Mouse (Mus musculus): Measurements from ENCODE around the gene Klf6. TPM values are rescaled to one million over a fixed set of nuclear protein-coding genes. Genes with fewer than 3 reads are reported as not detected.

Klf6 gene
- polyA plus RNA-seq, 1 experiment from 2014 or later, result 50.3 TPM

DNA sequence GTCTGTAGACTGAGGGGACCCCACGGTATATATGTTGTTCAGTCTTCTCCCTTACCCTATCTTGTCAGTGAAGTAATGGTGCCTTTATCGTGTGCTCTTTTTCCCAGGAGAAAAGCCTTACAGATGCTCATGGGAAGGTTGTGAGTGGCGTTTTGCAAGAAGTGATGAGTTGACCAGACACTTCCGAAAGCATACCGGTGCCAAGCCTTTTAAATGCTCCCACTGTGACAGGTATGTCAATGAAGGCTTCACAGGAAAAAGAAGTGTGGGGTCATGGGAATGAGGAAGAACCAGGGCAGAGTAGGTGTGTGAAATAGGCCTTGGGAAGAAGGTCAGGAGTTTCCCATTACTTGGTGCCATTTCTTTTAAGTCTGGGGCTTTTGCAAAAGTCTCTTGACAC lies 5.2 kb downstream of the Klf6 start:
- no peaks in the 10 kb centered on the region for H3K27me3 ChIP-seq (ENCODE audit: insufficient read depth, low read length)
- H3K9ac ChIP-seq (ENCODE audit: low read depth, low read length), result no peak overlapping the region
- 94% methylated on average over 5 of the region's 5 CpGs for WGBS
- ATAC-seq (replicated peaks; ENCODE audit: low FRiP score, low read depth) (no peak), DNase-seq (ENCODE audit: low spot score) (no peak)
- no peak for TF ChIP-seq CTCF (IDR thresholded peaks at IDR 0.05; ENCODE audit: low read depth)
- no peak overlapping the region for H3K27ac ChIP-seq
- no peaks in the 10 kb centered on the region for H3K9me3 ChIP-seq (replicated peaks; ENCODE audit: low read length)
- no peak overlapping the region for H3K4me2 ChIP-seq (ENCODE audit: low read length)
- no peaks in the 10 kb centered on the region for H3K4me1 ChIP-seq (replicated peaks; ENCODE audit: insufficient read depth, low read length)
- no peak overlapping the region for H3K4me3 ChIP-seq (replicated peaks; ENCODE audit: low read depth, low read length)
- H3K36me3 ChIP-seq (ENCODE audit: insufficient read depth, low read length), result peaks cover 30% of the 10 kb centered on the region

DNA sequence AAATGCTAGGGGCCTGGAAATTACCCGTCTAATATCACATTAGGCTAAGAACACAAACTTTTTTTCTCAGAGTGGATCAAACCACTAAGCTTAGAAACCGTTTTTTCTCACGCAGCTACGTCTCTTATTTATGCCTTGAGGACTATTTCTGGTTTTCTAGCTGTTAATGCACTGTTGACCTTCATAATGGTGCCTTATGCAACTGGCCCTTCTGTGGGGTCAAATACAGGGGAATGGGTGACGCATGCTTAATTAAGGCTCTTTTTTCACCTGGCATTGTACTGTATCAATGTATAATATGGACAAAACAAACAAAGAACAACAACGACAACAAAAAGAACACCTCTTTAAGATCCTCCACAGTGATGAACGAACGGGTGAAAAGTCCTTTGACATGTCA lies 7.1 kb downstream of the Klf6 start:
- Histone ChIP-seq H3K4me1 (replicated peaks; ENCODE audit: insufficient read depth, low read length) (no peaks in the 10 kb centered on the region), H3K27me3 (ENCODE audit: insufficient read depth, low read length) (no peaks in the 10 kb centered on the region), H3K9ac (ENCODE audit: low read depth, low read length) (no peak overlapping the region), H3K27ac (no peak overlapping the region), H3K9me3 (replicated peaks; ENCODE audit: low read length) (no peaks in the 10 kb centered on the region), H3K4me3 (replicated peaks; ENCODE audit: low read depth, low read length) (no peak overlapping the region), H3K4me2 (ENCODE audit: low read length) (no peak overlapping the region), H3K36me3 (ENCODE audit: insufficient read depth, low read length) (peaks cover 30% of the 10 kb centered on the region)
- TF ChIP-seq CTCF (IDR thresholded peaks at IDR 0.05; ENCODE audit: low read depth), result no peak
- ATAC-seq (replicated peaks; ENCODE audit: low FRiP score, low read depth), result no peak
- WGBS, result 84% methylated on average over 8 of the region's 8 CpGs
- no peak for DNase-seq (ENCODE audit: low spot score)

- no peaks in the 10 kb centered on the region for H3K4me1 ChIP-seq (replicated peaks; ENCODE audit: insufficient read depth, low read length)
- WGBS, result 64% methylated on average over 5 of the region's 5 CpGs
- H3K27ac ChIP-seq, result no peak overlapping the region
- no peak overlapping the region for H3K4me3 ChIP-seq (replicated peaks; ENCODE audit: low read depth, low read length)
- no peaks in the 10 kb centered on the region for H3K27me3 ChIP-seq (ENCODE audit: insufficient read depth, low read length)
- ATAC-seq (replicated peaks; ENCODE audit: low FRiP score, low read depth) (no peak), DNase-seq (ENCODE audit: low spot score) (peak; percentile 15)
- peaks cover 30% of the 10 kb centered on the region for H3K36me3 ChIP-seq (ENCODE audit: insufficient read depth, low read length)
- H3K4me2 ChIP-seq (ENCODE audit: low read length), result no peak overlapping the region
- H3K9me3 ChIP-seq (replicated peaks; ENCODE audit: low read length), result no peaks in the 10 kb centered on the region
- no peak for TF ChIP-seq CTCF (IDR thresholded peaks at IDR 0.05; ENCODE audit: low read depth)
- H3K9ac ChIP-seq (ENCODE audit: low read depth, low read length), result no peak overlapping the region
Observed at GRCm38 (mm10) chr13:5869433-5869832, 8.2 kb downstream of the Klf6 start.

DNA sequence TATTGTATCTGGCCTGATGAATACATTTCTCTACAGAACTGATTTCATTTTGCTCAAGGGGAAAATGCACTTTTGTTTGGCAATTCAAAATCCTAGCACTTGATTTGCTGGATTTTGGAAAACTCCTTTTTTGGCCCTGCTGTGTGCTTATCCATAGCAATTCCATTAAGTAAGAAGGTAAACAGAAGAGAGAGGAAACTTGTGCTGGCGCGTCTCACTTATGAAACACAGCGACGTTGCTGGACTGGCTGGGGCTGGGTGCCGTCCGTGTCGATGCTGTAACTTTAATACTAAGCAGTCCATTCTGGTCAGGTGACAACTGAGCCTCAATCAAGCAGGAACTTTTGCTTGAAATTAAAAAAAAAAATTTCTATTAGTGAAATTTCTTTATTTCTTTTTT lies 8.6 kb downstream of the Klf6 start:
- WGBS, result 44% methylated on average over 7 of the region's 7 CpGs
- Histone ChIP-seq H3K36me3 (ENCODE audit: insufficient read depth, low read length) (peaks cover 30% of the 10 kb centered on the region), H3K9me3 (replicated peaks; ENCODE audit: low read length) (no peaks in the 10 kb centered on the region), H3K27me3 (ENCODE audit: insufficient read depth, low read length) (no peaks in the 10 kb centered on the region), H3K9ac (ENCODE audit: low read depth, low read length) (no peak overlapping the region), H3K27ac (no peak overlapping the region), H3K4me2 (ENCODE audit: low read length) (no peak overlapping the region), H3K4me3 (replicated peaks; ENCODE audit: low read depth, low read length) (no peak overlapping the region), H3K4me1 (replicated peaks; ENCODE audit: insufficient read depth, low read length) (no peaks in the 10 kb centered on the region)
- ATAC-seq (replicated peaks; ENCODE audit: low FRiP score, low read depth) (no peak), DNase-seq (ENCODE audit: low spot score) (peak; percentile 22)
- no peak for TF ChIP-seq CTCF (IDR thresholded peaks at IDR 0.05; ENCODE audit: low read depth)

DNA sequence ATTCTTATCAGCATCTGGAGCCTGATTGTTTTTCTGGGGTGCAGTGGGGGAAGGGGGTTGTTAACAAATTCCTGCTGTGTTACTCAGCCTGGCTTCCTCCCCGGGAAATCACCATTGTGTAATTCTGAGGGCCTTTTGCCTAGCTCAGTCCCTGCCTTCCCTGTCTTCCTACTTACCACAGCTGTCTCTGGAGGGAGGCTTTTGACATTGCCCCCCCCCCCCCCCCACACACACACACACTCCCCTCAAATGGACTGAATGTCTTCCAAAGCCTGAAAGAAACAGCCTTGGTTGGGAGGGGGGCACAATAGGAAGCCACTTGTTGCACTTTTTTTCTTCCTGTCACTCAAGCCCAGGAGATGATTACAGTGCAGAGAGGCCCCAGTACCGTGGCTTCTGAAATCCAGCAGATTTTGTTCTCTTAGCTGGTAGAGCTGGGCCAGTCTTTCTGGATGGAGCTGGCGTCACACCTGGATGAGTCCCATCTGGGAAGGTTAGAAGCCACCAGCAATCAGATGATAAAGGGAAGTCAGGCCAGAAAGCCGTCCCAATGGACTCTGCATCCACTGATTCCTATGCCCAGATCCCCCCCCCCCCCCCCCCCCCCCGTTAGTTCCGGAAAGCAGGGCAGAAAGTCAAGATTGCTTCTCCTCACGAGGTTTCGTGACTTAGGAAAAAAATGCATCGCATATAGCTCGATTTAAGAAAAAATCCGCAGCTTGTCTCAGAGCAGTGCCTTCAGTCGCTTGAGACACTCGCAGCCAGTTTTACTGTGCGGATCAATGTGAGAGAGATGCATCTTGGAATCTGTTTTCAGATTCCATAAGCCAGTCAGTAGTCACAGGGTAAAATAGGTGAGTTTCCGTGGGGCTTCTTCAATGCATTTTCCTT lies 9.3 kb downstream of the Klf6 start:
- peak overlapping the region; percentile 2; the same call in 1 of the 2 replicates for H3K4me2 ChIP-seq (ENCODE audit: low read length)
- DNase-seq (ENCODE audit: low spot score) (peak; percentile 69), ATAC-seq (replicated peaks; ENCODE audit: low FRiP score, low read depth) (peak; percentile 58; the same call in 1 of the 2 replicates)
- no peak overlapping the region for H3K4me3 ChIP-seq (replicated peaks; ENCODE audit: low read depth, low read length)
- peaks cover 25% of the 10 kb centered on the region for H3K36me3 ChIP-seq (ENCODE audit: insufficient read depth, low read length)
- TF ChIP-seq CTCF (IDR thresholded peaks at IDR 0.05; ENCODE audit: low read depth), result no peak
- no peak overlapping the region for H3K27ac ChIP-seq
- H3K9ac ChIP-seq (ENCODE audit: low read depth, low read length), result no peak overlapping the region
- H3K27me3 ChIP-seq (ENCODE audit: insufficient read depth, low read length), result no peaks in the 10 kb centered on the region
- H3K9me3 ChIP-seq (replicated peaks; ENCODE audit: low read length), result no peaks in the 10 kb centered on the region
- WGBS, result 31% methylated on average over 15 of the region's 15 CpGs
- H3K4me1 ChIP-seq (replicated peaks; ENCODE audit: insufficient read depth, low read length), result no peaks in the 10 kb centered on the region

GRCm38 (mm10) chr13:5871414-5871813 lies 10.1 kb downstream of the Klf6 start:
- Histone ChIP-seq H3K4me2 (ENCODE audit: low read length) (no peak overlapping the region), H3K27me3 (ENCODE audit: insufficient read depth, low read length) (no peaks in the 10 kb centered on the region), H3K9me3 (replicated peaks; ENCODE audit: low read length) (no peaks in the 10 kb centered on the region), H3K4me1 (replicated peaks; ENCODE audit: insufficient read depth, low read length) (no peaks in the 10 kb centered on the region), H3K4me3 (replicated peaks; ENCODE audit: low read depth, low read length) (no peak overlapping the region), H3K36me3 (ENCODE audit: insufficient read depth, low read length) (peaks cover 17% of the 10 kb centered on the region), H3K9ac (ENCODE audit: low read depth, low read length) (no peak overlapping the region), H3K27ac (no peak overlapping the region)
- TF ChIP-seq CTCF (IDR thresholded peaks at IDR 0.05; ENCODE audit: low read depth), result no peak
- WGBS, result 79% methylated on average over 7 of the region's 7 CpGs
- no peak for DNase-seq (ENCODE audit: low spot score)
- ATAC-seq (replicated peaks; ENCODE audit: low FRiP score, low read depth), result no peak

Measured in kidney, postnatal 0 days (tissue).